Mouse (Mus musculus): ENCODE results near the gene Fbxl17. TPM values are rescaled to one million over a fixed set of nuclear protein-coding genes. Genes with fewer than 3 reads are reported as not detected.

Gene Fbxl17
- total and polyA plus RNA-seq, 3 experiments: 5.0 to 9.7 TPM; not detected in 1

GRCm38 (mm10) chr17:63189274-63189673 is 310.5 kb downstream of the Fbxl17 start (continued):
- TF ChIP-seq HCFC1 (IDR thresholded peaks at IDR 0.05; ENCODE audit: low read depth, low read length): peak; percentile 35; the same call in 1 of the 2 replicates
- no peak for TF ChIP-seq ZC3H11A (IDR thresholded peaks at IDR 0.05; ENCODE audit: low read depth, low read length)
- no peak for TF ChIP-seq NRF1 (IDR thresholded peaks at IDR 0.05; ENCODE audit: insufficient read depth, low read depth, low read length, poor library complexity, severe bottlenecking)
- TF ChIP-seq SIN3A (IDR thresholded peaks at IDR 0.05; ENCODE audit: low read length): peak; percentile 58; the same call in 1 of the 2 replicates
- no peak for TF ChIP-seq SMC3 (IDR thresholded peaks at IDR 0.05; ENCODE audit: low read depth, low read length)
- no peak for TF ChIP-seq ZNF384 (IDR thresholded peaks at IDR 0.05; ENCODE audit: low read depth, low read length)
- TF ChIP-seq ETS1 (IDR thresholded peaks at IDR 0.05; ENCODE audit: low read depth, low read length): peak; percentile 53; the same call in 1 of the 2 replicates
- TF ChIP-seq CHD2 (IDR thresholded peaks at IDR 0.05; ENCODE audit: low read length): no peak
- no peak for TF ChIP-seq POLR2AphosphoS5 (IDR thresholded peaks at IDR 0.05; ENCODE audit: borderline replicate concordance, low read depth, low read length)
- peak; percentile 67 to 69; a peak in 3 of 4 replicates for TF ChIP-seq EP300 (IDR thresholded peaks at IDR 0.05; ENCODE audit: low read depth in 1 of 2, low read length in 2 of 2)

- Histone ChIP-seq H3K36me3 (ENCODE audit: control insufficient read depth in 1 of 2, insufficient read depth in 2 of 2, low read length in 2 of 2) (peaks cover 0 to 15% of the 10 kb centered on the region in 2 experiments; a peak in 2 of 4 replicates), H3K4me3 (ENCODE audit: control insufficient read depth in 1 of 2, insufficient read depth in 1 of 2, low read depth in 2 of 2, low read length in 2 of 2) (no peak overlapping the region), H3K9me3 (replicated peaks; ENCODE audit: insufficient read depth, low read length) (no peaks in the 10 kb centered on the region), H3K4me1 (ENCODE audit: control insufficient read depth in 1 of 2, insufficient read depth in 2 of 2, low read length in 2 of 2) (peaks cover 6 to 18% of the 10 kb centered on the region in 2 experiments), H3K9ac (ENCODE audit: control insufficient read depth, low read depth, low read length, poor library complexity, severe bottlenecking) (no peak overlapping the region), H3K79me2 (ENCODE audit: control insufficient read depth, insufficient read depth, low read length, poor library complexity) (no peaks in the 10 kb centered on the region), H3K27me3 (ENCODE audit: control insufficient read depth in 1 of 2, insufficient read depth in 2 of 2, low read length in 2 of 2) (no peaks in the 10 kb centered on the region), H3K27ac (ENCODE audit: control insufficient read depth, low read depth, low read length) (no peak overlapping the region)
- DNase-seq (ENCODE audit: low read depth, low spot score): no peak
- TF ChIP-seq ELF1 (IDR thresholded peaks at IDR 0.05; ENCODE audit: low read depth, low read length) (no peak), GABPA (IDR thresholded peaks at IDR 0.05; ENCODE audit: low read depth, low read length) (no peak), MYC (IDR thresholded peaks at IDR 0.05; ENCODE audit: low read depth, low read length) (no peak), CTCF (IDR thresholded peaks at IDR 0.05 in 2 of 3, conservative IDR thresholded peaks at IDR 0.05 in 1 of 3; ENCODE audit: control insufficient read depth in 1 of 3, insufficient read depth in 1 of 3, low read depth in 2 of 3, low read length in 3 of 3, poor library complexity in 1 of 3, severe bottlenecking in 1 of 3) (no peak), TBP (IDR thresholded peaks at IDR 0.05; ENCODE audit: low read depth, low read length) (no peak), CHD2 (IDR thresholded peaks at IDR 0.05; ENCODE audit: low read length) (no peak), UBTF (IDR thresholded peaks at IDR 0.05; ENCODE audit: borderline replicate concordance, insufficient read depth, low read depth, low read length) (no peak), GATA1 (IDR thresholded peaks at IDR 0.05; ENCODE audit: low read depth, low read length) (no peak), NELFE (IDR thresholded peaks at IDR 0.05; ENCODE audit: low read depth, low read length) (no peak), MYB (IDR thresholded peaks at IDR 0.05; ENCODE audit: low read depth, low read length) (no peak), NRF1 (IDR thresholded peaks at IDR 0.05; ENCODE audit: insufficient read depth, low read depth, low read length, poor library complexity, severe bottlenecking) (no peak), POLR2AphosphoS5 (IDR thresholded peaks at IDR 0.05; ENCODE audit: borderline replicate concordance, low read depth, low read length) (no peak), USF2 (IDR thresholded peaks at IDR 0.05; ENCODE audit: borderline replicate concordance in 1 of 2, insufficient read depth in 1 of 2, low read depth in 1 of 2, low read length in 2 of 2) (no peak)
Measured at GRCm38 (mm10) chr17:63185531-63185930, 314.3 kb downstream of the Fbxl17 start.

Data from MEL (cell line).